Mouse (Mus musculus): ENCODE data around the gene 9130409I23Rik.

DNA sequence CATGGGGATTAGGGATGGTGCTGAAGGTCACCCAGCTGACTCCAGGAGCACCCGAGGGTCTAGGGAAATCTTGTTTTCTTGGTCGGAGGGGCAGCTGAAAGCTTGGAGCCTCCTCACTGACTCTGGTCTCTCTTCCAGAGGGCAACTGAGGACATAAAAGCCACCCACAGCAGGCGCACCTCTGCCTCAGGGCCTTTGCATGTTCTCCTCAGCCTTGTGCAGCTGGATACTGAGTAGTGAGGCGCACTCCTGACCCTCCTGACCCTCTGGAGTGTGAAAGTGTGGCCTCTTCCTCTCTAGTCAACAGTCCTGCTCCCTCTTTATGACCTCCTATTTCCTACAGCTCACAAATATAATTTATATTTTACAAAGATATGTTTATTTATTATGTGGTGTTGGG, 35.0 kb upstream of the 9130409I23Rik start:
- no peak for TF ChIP-seq CTCF (conservative IDR thresholded peaks at IDR 0.05; ENCODE audit: low read length)
- TF ChIP-seq POU5F1 (IDR thresholded peaks at IDR 0.05; ENCODE audit: borderline replicate concordance, low read length): no peak
